Mouse (Mus musculus) thymus, adult 2 months (tissue): ENCODE results near the gene Arhgef38. TPM values are rescaled to one million over a fixed set of nuclear protein-coding genes. Genes with fewer than 3 reads are reported as not detected.

Experiments used
- DNase-seq: peaks from one replicate; pipeline ENCODE4 v3.0.0; 2021
- H3K27ac ChIP-seq: fragments of 200-500 bp; 2 replicates; pipeline ENCODE4 v1.5.1; 2012; ENCODE audit warnings: low read length, control low read depth; ENCODE audit not compliant: control insufficient read depth, insufficient read depth
- H3K27me3 ChIP-seq: fragments of 200-500 bp; 2 replicates; pipeline ENCODE4 v1.6.1; 2012; ENCODE audit warnings: mild to moderate bottlenecking, low read length, moderate library complexity, mixed read lengths; ENCODE audit not compliant: control insufficient read depth, insufficient read depth
- H3K36me3 ChIP-seq: fragments of 200-500 bp; 2 replicates; pipeline ENCODE4 v1.6.1; 2012; ENCODE audit warnings: mild to moderate bottlenecking, low read length, moderate library complexity; ENCODE audit not compliant: control insufficient read depth, insufficient read depth
- H3K4me1 ChIP-seq: fragments of 200-500 bp; replicated peaks from 2 replicates; pipeline ENCODE4 v1.6.1; 2012; ENCODE audit warnings: low read length; ENCODE audit not compliant: control insufficient read depth, insufficient read depth
- H3K4me3 ChIP-seq: fragments of 200-500 bp; 2 replicates; pipeline ENCODE4 v1.5.1; 2012; ENCODE audit warnings: mild to moderate bottlenecking, low read length, control low read depth, moderate library complexity; ENCODE audit not compliant: control insufficient read depth, insufficient read depth
- CTCF ChIP-seq: fragments of 200-500 bp; IDR thresholded peaks from 2 replicates; pipeline ENCODE4 v1.5.1; 2012; ENCODE audit warnings: mild to moderate bottlenecking, control low read depth, low read length, moderate library complexity, borderline replicate concordance; ENCODE audit not compliant: control insufficient read depth, poor library complexity, insufficient read depth; ENCODE audit errors: extremely low read depth
- POLR2A ChIP-seq: fragments of 200-500 bp; IDR thresholded peaks from 2 replicates; pipeline ENCODE4 v1.6.1; 2012; ENCODE audit warnings: mild to moderate bottlenecking, low read length, control low read depth, moderate library complexity; ENCODE audit not compliant: control insufficient read depth, poor library complexity, insufficient read depth; ENCODE audit errors: extremely low read depth
- WGBS: fragments of 180-500 bp; shearing (Covaris S2); methylation state at CpG from one replicate; pipeline ENCODE4 v1.1.7; 2018; 5-methylcytosine and 5-hydroxymethylcytosine counted together
- polyA plus RNA-seq: library from polyadenylated mRNA; depleted of rRNA; stranded (reverse); fragments of >200 nt; gene quantifications from 2 replicates; pipeline ENCODE4 v1.2.3, GENCODE M21; 2012

Arhgef38 gene
- polyA plus RNA-seq, 1 experiment, result 0.19 TPM

GRCm38 (mm10) chr3:133203713-133204112, 31.0 kb downstream of the Arhgef38 start:
- H3K27me3 ChIP-seq, result no peaks in the 10 kb centered on the region
- no peaks in the 10 kb centered on the region for H3K36me3 ChIP-seq
- DNase-seq, result no peak
- no peak overlapping the region for H3K4me3 ChIP-seq
- TF ChIP-seq CTCF (no peak), POLR2A (no peak)
- H3K4me1 ChIP-seq, result no peaks in the 10 kb centered on the region
- 66% methylated on average over 2 of the region's 2 CpGs for whole genome bisulfite sequencing
- H3K27ac ChIP-seq, result no peak overlapping the region

GRCm38 (mm10) chr3:133202171-133202570, 32.6 kb downstream of the Arhgef38 start:
- Histone ChIP-seq H3K36me3 (no peaks in the 10 kb centered on the region), H3K27me3 (no peaks in the 10 kb centered on the region), H3K4me3 (no peak overlapping the region), H3K27ac (no peak overlapping the region), H3K4me1 (no peaks in the 10 kb centered on the region)
- 95% methylated on average over 13 of the region's 13 CpGs for WGBS
- no peak for TF ChIP-seq CTCF
- no peak for TF ChIP-seq POLR2A
- DNase-seq, result no peak

GRCm38 (mm10) chr3:133188930-133189329, 45.8 kb downstream of the Arhgef38 start:
- H3K36me3 ChIP-seq, result no peaks in the 10 kb centered on the region
- H3K27ac ChIP-seq, result no peak overlapping the region
- H3K4me1 ChIP-seq, result no peaks in the 10 kb centered on the region
- WGBS, result 93% methylated on average over 3 of the region's 3 CpGs
- no peaks in the 10 kb centered on the region for H3K27me3 ChIP-seq
- TF ChIP-seq POLR2A (no peak), CTCF (no peak)
- H3K4me3 ChIP-seq, result no peak overlapping the region
- no peak for DNase-seq

GRCm38 (mm10) chr3:133187524-133187923, 47.2 kb downstream of the Arhgef38 start:
- Histone ChIP-seq H3K4me1 (no peaks in the 10 kb centered on the region), H3K27me3 (no peaks in the 10 kb centered on the region)
- no peak for TF ChIP-seq POLR2A
- TF ChIP-seq CTCF, result no peak

GRCm38 (mm10) chr3:133176033-133176750, 58.6 kb downstream of the Arhgef38 start:
- no peak for DNase-seq
- TF ChIP-seq POLR2A (no peak), CTCF (no peak)
- no peaks in the 10 kb centered on the region for H3K36me3 ChIP-seq
- H3K27me3 ChIP-seq, result no peaks in the 10 kb centered on the region
- H3K27ac ChIP-seq, result no peak overlapping the region
- 82% methylated on average over 12 of the region's 12 CpGs for WGBS
- H3K4me1 ChIP-seq, result no peaks in the 10 kb centered on the region
- H3K4me3 ChIP-seq, result no peak overlapping the region

More at GRCm38 (mm10) chr3:133187524-133187923, 47.2 kb downstream of the Arhgef38 start:
- Histone ChIP-seq H3K27ac (no peak overlapping the region), H3K36me3 (no peaks in the 10 kb centered on the region), H3K4me3 (no peak overlapping the region)
- 94% methylated on average over 3 of the region's 3 CpGs for WGBS
- no peak for DNase-seq

GRCm38 (mm10) chr3:133172291-133172690, 62.5 kb downstream of the Arhgef38 start:
- Histone ChIP-seq H3K27me3 (no peaks in the 10 kb centered on the region), H3K4me1 (no peaks in the 10 kb centered on the region), H3K4me3 (no peak overlapping the region), H3K27ac (no peak overlapping the region), H3K36me3 (no peaks in the 10 kb centered on the region)
- 94% methylated on average over 4 of the region's 4 CpGs for WGBS
- DNase-seq, result no peak
- TF ChIP-seq POLR2A (no peak), CTCF (no peak)
